Mouse (Mus musculus): ENCODE results near the gene Mad1l1.

DNA sequence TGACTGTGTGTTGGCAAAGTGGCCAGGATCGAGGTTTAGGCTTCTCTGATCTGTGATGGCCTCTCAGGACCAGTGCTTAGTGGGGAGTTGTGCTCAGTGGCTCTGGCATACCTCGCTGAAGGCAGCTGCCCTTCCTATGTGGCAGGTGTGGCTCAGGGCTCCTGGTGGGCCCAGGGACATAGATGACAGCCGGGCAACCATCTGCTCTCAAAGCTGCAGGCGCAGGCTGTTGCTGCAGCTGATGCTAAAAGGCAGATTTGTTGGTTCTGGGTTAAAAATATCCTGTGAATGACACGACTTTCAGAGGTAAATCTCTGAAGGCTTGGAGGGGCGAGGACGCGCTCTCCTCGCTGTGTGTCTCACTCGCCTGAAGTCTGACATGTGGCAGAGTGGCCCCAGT is 299.6 kb downstream of the Mad1l1 start:
- TF ChIP-seq CTCF (IDR thresholded peaks at IDR 0.05; ENCODE audit: control insufficient read depth, insufficient read depth, low read length) (no peak), POLR2A (IDR thresholded peaks at IDR 0.05; ENCODE audit: borderline replicate concordance, control insufficient read depth, low read depth, low read length) (no peak)

All from bone marrow, adult 2 months (tissue).